Mouse (Mus musculus): Measurements from ENCODE around the gene Zdhhc12.

Gene Zdhhc12

DNA sequence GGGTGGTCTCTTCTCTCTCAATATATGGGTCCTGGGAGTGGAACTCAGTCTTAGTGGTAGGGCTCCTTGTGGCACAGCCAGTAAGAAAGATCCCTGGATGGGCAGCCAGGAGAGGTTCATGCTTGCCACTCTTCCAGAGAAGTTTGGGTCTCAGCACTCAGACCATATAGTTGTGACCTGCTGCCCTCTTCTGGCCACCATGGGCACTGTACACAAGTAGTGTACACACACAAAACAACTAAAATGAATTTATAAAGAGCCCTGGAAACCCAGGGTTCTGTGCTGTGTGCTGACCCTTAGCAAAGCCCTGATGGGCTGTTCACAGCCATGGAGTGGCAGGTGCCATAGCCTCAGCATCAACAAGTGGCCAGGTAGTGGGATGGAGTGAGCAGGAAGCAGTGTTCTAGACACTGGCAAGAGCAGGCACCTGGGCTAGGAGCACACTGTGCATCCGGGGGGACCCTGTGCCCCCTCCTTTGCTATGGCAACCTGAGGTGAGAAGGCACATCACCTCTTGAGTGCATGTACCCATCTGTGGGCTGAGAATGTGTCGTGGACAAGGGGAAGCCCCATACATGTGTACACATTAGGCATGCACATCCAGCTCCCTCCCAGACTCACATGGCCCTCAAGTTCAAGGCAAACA is 2.6 kb upstream of the Zdhhc12 start:
- DNase-seq, result peak; percentile 48 to 75

DNA sequence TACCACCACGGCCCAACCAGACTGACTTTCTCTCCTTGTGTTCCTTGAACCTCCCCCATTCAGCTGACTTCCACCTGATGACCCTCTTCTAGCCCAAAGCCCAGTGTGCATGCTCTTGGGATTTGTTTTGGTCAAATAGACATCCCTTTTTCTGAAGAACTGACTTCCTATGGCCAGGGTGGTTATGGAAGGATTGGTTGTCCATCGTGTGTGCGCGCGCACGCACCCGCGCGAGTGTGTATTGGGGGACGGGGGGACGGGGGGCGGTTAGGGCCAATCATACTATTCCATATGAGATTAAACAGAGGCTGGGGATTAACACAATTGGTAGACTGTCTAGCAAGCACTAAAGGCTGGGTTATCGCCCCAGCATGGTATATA is 750 bp upstream of the Zdhhc12 start:
- DNase-seq, result no peak

DNA sequence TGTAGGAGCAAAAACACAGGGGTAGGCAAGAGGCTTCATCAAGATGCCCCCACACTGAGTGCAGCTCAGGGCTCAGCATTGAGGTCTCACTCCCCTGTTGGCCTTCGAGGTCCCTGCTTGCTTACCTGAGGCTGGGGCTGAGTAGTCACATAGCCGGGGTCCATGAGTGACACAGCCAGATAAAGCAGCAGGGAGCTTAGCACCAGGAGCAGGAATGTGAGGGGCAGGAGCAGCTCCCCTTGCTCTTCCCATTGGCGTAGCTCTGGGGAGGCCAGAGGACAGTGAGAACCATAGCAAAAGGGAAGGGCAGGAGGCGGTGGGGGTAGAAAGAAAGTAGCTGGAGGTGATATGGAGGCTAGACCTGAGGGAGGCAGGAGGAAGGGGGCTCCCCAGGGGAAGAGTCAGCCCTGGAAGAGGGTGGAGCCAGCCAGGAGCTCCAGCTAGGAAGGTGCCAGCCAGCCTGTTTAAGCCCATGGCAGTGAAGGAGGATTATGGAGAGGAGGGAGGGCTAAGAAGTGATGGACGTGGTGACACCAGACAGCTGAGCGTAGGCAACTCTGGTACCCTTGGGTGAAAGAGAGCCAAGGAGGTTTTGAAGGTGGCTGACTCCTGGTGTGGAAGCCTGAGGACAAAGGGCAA is 1.0 kb downstream of the Zdhhc12 start:
- no peak for DNase-seq

DNA sequence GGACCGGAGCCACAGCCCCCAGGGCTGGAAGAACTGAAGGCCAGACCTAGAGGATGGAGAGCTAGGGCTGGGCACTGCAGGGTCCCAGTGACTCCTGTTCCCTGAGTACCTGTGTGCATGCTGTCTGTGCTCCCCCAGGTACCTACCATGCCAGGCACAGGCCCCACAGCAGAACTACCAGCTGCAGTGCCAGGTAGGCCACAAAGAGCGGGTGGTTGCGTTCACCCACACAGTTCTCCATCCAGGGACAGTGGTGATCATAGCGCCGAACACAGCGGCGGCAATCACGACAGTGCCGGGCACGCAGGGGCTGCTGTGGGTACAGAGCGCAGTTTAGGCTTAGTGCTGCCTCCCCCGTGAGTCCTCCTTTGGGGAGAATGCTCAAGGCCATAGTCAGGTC is 1.9 kb downstream of the Zdhhc12 start:
- no peak for DNase-seq

DNA sequence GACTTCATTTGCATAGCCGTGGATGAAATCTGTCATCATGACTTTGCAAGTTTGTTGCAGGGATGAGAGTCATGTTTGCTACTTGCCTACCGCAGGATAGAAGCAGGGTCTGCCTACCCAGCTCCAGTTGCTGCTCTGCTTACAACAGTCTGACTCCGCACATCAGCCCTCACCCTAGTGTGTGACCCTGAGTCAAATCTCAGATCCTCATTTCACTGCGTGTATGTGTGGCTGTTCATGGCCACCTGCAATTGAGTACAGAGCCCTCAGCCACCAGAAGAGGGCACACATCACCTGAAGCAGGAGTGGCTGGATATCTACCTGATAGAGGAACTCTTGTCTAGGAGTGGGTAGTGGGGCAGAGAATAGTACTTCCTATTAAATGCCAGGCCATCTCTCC is 6.1 kb downstream of the Zdhhc12 start:
- DNase-seq, result no peak

DNA sequence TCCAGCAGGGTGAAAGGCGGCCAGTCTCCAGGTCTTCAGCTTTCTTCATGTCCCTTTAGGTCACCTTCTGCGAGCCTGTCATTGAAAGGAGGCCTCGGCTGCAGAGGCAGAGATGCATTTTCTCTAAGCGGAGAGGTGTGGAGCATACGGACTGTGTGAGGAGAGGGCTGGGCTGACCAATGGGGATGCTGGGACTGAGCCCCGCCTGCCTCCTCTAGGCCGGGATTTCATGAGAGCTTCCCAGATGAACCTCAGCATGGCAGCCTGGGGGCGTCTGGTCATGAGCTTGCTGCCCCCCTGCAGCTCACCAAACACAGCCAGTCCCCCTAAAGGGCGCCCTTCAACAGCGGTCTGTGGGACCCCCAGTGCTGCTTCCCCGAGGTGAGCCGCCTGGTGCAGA is 8.8 kb downstream of the Zdhhc12 start:
- DNase-seq, result no peak

DNA sequence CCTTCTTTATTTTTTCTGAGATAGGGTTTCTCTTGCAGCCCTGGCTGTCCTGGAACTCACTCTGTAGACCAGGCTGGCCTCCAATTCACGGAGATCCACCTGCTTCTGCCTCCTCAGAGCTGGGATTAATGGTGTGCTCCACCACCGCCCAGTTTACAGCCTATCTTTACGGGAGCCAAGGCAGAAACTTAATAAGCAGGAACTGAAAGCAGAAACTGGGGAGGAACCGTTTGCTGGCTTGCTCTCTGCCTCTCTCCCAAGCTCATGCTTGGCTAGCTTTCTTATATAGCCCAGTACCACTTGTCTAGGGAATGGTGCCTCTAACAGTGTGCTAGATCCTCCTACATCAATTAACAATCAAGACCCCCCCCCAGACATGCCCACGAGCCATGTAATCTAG is 9.3 kb downstream of the Zdhhc12 start:
- no peak for DNase-seq

DNA sequence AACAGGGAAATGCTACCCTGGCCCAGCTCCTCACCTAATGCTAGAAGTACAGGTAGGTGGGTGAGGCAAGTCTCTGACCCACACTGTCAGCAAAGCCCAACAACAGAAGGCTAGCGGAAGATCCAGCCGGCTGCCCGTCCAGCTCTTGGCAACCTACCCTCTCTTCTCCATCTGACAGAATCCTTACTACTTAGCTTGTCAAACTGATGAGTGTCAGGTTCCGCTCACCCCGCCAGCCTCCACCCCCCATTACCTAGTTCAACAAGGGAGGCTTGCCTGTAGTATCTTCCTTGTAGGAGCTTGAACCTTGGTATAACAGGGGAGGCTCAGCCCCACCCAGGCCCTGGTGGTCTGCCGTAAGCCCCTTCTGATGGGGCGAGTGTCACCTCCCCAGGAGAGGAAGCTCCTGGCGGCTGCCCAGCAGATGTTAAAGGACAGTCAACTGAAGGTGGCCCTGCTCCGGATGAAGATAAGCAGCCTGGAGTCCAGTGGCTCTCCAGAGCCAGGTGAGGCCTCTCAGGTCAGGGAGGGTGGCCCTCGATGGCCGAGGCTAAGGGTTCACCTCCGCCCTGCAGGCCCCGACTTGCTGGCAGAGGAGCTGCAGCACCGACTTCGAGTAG is 13.2 kb downstream of the Zdhhc12 start:
- no peak for DNase-seq

DNA sequence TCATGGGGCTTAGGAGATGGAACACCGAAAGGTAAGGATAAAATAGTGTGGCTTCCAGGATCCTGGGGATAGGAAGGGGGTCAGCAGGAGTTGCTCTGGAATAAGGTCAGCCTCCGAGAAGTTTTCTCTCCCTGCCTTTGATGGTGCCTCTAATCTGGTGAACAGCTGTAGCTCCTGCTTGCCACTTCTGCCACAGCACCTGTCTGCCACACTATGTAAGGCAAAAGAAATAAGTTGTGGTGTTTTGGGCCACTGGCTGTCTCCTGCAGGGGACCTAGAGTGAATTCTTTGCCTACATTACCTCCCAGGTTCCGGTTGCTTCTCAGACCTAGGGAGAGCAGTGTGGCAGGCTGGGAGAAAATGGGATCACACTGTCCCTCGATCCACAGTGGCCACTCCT is 14.7 kb downstream of the Zdhhc12 start:
- no peak for DNase-seq

DNA sequence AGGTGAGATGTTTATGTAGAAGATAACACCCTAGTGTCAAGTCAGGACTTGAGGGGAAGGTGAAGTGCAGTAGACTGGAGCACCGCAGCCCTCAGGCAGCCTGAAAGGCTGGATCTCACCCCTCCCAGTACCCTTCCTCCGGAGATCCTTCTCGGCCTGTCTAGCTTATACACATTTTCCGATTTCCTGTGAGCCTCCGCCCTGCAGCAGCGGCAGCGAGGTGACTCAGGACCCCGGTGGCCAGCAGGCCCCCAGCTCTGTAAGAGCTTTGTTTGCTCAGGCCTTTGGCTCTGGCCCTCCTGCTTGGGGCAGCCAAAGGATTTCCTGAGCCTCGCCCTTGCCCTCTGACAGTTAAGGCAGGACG is 15.1 kb downstream of the Zdhhc12 start:
- DNase-seq, result no peak

DNA sequence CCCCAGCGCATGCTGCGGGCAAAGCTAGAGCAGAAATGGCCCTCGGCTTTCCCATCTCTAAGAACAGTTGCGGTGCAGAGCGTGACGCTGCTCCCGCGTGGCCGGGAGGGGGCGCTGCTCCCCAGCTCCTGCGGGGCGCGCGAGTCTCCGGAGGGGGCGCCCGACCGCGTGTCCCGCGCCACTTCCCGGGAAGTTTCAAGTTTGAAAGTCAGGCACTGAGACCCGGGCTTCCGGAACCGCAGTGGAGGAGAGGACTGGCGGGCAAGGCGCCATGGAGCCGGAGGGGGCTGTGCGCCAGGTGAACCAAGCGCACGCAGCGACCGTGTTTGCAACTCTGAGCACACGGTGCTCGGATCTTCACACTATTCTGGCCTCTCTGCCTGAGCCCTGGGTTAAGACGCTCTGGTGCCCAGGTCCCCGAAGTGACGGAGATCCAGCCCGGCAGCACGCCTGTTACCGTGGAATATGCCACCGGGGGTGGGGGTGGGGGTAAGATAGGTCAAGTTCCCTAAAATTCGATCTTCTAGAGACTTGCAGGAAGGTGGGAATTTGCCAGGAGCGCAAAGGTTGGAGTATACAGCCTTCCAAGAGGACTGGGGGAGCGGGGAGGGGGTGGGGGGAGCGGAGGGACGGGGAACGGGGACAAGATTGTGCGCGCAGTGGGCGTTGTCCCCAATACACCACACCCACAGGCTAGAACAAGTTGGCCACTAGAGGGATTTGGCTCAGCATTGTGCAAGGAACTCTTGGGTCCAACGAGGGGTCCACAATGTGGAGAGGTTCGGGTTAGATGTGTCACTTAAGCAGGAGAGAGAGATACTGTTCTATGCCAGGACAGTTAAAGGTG is 15.7 kb downstream of the Zdhhc12 start, which contains the start of gene Pkn3:
Gene Pkn3 (plus strand): TSS at position 183 of the 847 bp plus-strand sequence.
- peak; percentile 85 to 90 for DNase-seq

DNA sequence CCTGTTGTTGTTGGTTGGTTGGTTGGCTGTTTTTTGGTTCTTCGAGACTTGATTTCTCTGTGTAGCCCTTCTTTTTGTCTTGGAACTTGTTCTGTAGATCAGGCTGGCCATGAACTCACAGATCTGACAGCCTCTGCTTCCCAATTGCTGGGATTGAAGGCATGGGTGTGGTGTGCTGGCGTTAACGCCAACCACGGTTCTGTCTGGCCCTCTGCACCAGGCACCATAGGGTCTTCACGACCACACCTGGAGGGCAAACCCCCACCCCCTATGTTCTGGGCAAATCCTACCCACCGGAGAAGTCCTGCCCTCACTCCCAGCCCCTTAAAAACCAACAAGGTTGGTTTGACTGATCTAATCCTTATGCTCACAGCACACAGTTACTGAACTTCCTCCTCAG is 16.5 kb downstream of the Zdhhc12 start:
- DNase-seq, result no peak

DNA sequence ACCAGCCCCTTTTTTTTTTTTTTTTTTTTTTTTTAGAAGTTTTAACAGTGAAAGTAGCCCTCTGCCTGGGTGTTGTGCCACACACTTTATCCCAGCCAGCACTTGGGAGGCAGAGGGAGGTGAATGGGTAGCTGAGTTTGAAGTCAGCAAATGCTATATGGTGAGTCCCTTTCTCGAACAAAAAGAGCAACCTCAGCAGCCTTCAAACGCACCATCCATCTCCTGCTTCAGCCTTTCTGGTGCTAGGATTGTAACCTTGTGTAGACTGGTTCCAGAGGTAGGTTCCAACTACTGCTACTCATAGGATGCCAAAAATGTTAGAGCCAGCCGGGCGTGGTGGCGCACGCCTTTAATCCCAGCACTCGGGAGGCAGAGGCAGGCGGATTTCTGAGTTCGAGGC is 17.0 kb downstream of the Zdhhc12 start:
- DNase-seq, result no peak

DNA sequence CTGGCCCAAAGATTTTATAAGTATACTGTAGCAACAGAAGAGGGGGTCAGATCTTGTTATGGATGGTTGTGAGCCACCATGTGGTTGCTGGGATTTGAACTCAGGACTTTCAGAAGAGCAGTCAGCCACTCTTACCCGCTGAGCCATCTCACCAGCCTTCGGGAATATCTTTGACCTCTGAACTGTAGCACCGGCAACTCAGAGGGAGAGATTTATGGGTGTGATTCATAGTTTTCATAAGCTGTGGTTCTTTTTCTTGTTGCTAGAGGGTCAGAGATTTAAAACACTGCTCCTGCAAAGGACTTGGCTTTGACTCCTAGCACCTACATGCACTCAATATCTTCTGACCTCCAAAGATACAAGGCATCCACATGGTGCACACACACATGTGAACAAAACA is 17.8 kb downstream of the Zdhhc12 start:
- DNase-seq, result no peak

DNA sequence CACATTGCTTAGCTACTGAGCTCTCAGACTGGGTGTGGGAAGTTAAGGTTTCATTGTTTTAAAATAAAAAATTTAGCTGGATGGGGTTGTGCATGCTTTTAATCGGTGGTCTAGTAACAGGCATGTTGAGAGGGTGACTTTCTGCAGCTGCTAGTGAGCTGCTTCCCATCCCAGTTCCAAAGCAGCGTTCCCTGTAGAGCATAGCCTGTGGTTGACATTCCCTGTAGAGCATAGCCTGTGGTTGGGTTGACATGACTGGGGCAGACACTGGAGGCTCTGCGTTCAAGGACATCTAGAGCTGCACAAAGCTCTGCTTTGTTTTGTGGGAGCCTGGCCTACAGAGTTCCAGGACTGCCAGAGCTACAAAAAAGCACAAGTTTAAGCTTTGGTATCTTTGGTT is 20.2 kb downstream of the Zdhhc12 start:
- DNase-seq, result no peak

DNA sequence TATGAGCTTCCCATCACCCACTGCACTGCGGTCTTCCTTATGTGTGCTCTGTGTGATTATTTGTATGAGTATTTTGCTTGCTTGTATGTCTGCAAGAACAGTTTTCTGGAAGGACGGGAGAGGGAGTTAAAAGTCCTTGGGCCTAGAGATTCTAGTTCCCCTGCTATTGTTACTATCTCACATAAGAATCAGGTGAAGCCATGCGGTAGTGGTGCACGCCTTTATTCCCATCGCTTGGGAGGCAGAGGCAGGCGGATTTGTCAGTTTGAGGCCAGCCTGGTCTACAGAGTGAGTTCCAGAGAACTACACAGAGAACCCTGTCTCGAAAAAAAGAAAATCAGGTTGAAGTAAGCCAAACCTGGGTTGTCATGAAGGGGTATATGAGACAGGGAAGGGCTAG is 20.6 kb downstream of the Zdhhc12 start:
- DNase-seq, result no peak

DNA sequence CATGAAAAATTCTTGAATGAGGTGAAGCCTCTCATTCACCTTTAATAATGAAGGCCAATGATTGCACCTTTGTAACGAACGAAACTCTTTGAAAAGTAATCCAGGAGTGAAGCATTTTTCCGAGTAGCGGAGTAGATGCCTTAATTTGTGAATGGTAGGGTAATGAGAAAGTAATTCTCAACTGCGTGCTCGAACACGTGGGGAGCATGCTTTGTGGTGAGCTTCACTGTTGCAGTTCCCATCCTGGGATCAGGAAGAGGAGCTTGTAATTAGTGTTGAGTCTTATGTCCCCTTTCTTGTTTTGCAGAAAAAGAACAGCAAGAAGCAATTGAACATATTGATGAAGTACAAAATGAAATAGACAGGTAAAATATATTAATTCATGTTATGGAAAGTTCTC is 25.5 kb downstream of the Zdhhc12 start:
- no peak for DNase-seq

DNA sequence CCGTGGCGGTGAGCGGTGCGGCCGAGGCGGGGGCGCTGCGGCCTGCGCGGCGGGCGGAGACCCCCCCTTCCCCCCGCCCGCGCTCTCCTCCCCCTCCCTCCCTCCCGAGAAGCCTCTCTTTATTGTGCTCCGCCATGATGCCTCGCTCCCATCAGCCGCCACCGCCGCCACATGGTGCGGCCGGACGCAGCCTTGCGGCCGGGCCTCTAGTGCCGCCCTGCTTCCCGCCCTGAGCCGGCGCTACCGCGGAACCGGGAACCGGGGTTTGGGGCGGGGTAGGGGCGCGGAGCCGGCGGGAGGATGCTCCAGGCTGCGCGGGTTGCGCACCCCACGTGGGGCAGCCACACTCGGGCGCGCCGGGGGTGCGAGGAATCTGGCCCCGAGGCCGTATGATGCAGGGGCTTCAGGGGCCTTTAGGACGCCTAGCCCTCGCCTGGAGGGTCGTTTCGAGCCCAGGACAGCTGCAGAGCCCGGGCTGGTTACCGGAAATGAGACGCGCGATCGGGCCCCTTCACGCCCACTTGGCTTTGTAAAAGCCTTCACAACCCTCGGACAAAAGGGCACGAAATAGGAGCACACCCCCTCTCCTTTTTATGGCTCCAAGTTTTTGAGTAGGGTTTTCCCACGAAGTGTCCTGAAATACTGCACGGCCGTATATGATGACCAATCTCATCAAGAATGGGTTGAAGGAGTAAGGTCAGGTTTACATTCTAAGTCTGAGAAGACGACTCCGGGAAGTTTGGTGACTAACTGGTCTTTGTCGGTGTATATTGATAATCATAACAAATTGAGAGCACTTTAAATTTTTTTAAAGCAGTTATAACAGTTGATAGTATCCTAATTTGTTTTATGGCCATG is 26.2 kb downstream of the Zdhhc12 start:
- peak in 1 of 2 experiments; percentile 73 for DNase-seq

DNA sequence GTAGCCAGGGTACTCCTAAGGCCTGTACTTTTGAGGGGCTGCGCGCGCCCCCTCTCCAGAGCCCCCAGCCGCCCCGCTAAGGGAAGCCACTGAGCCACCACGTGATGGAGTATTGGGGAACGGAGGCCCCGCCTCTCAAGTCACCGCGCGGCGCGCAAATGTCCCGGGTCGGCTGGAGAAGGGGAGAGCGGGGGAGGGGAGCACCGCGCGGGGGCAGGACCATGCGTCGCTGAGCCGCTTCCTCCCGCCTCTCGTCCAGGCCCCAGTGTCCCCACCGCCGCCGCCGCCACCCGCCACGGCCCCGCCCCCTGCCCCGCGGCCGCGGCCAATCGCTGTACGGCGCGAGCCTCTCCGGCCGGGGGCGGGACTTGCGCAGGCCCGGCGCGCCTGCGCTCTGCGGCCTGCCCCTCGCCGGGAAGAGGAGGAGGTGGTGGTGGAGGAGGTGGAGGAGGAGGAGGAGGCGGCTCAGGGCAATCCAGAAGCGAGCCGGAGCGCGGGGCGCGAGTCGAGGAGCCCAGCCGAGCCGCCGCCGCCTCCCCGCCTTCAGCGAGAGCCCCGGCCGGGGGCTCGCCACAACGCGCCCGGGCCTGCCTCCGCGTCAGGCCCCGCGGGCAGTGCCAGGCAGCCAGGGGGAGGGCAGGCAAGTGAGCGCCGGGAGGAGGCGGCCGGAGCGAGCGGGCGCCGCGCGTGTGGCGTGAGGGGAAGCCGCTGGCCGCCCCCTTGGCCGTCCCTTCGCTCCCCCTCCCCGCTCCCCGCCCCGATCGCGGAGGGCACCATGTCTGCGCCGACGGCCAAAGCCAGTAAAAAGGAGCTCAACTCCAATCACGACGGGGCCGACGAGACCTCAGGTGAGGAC is 27.2 kb downstream of the Zdhhc12 start:
- DNase-seq, result peak; percentile 96 to 98

DNA sequence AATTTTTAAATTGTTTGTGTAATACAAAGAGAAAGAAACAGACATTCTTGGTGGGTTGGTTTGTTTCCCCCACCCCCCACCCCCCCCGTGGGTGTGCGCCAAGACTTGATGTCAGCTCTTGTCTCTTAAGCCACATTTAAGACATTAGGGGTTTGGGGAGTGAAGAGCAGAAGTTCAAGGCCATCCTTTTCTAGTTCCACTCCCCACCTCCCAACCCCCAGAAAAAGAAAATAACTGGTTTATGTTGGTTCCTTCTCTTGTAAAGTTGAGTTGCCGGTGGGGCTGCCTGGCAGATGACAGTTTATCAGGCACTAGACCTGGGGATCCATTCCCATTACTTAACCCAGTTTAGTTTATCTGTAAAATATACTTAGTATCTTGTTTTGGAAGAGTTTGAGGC is 29.1 kb downstream of the Zdhhc12 start:
- DNase-seq, result no peak

DNA sequence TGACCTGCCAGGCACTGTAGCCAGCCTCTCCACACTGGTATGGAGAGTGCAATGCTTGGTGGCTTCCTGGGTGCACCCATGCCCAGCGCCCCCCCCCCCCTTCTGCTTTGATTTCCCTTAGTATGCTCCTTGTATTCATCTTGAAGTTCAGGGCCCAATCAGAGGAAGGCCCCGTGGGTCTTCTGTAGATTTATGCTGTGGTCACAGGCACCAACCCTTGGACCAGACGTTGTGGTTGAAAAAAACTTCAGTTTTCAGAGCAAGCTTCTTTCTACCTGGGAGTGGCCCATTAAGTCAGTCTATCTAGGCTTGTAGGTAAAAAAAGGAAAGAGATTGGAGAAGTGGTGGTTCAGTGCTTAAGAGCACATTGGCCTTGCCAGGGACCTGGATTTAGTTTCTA is 29.7 kb downstream of the Zdhhc12 start:
- DNase-seq, result no peak

DNA sequence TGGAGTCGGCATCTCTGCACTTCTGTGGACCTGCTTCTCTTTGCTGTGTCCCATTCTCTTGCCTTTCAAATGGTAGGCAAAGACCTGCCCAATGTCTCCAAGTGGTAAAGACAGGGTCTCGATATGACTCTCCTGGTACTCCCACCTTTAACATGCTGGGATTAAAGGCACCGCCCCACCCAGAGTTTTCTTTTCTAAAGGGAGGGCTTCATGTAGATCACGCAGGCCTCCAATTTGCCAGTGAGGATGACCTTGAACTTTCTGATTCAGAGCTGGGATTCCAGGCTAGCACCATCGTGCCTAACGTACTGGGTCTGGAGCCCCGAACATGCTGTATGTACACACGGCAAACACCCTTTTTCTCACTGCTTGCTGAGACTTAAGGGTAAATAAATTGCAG is 30.2 kb downstream of the Zdhhc12 start:
- DNase-seq, result no peak
